Mouse (Mus musculus) myocyte (in vitro differentiated cells): ENCODE data around the gene Optc. TPM values are rescaled to one million over a fixed set of nuclear protein-coding genes. Genes with fewer than 3 reads are reported as not detected.
A peak's percentile ranks its signal among the peaks of the same experiment; 100 is the strongest.

Experiments
- H3K27me3 ChIP-seq: one replicate; pipeline ENCODE4 v1.6.1; 2011; ENCODE audit not compliant: control insufficient read depth, insufficient read depth, insufficient read length
- H3K36me3 ChIP-seq: one replicate; pipeline ENCODE4 v1.6.1; 2011; ENCODE audit not compliant: control insufficient read depth, insufficient read depth
- H3K4me2 ChIP-seq: one replicate; pipeline ENCODE4 v1.6.1; 2011; ENCODE audit warnings: low read depth, control low read depth
- H3K4me3 ChIP-seq: one replicate; pipeline ENCODE4 v1.5.1; 2011; ENCODE audit warnings: mild to moderate bottlenecking, control low read depth, moderate library complexity
- H3K79me2 ChIP-seq: one replicate; pipeline ENCODE4 v1.6.1; 2011; ENCODE audit not compliant: control insufficient read depth, insufficient read depth
- H3ac ChIP-seq: one replicate; pipeline ENCODE4 v1.6.1; 2011; ENCODE audit not compliant: control insufficient read depth, insufficient read length
- CEBPB ChIP-seq: IDR thresholded peaks from 2 replicates; pipeline ENCODE4 v1.6.1; 2011; ENCODE audit warnings: mild to moderate bottlenecking, moderate library complexity; ENCODE audit not compliant: poor library complexity, insufficient read depth, severe bottlenecking
- E2F4 ChIP-seq: IDR thresholded peaks from one replicate; pipeline ENCODE4 v1.6.1; 2011; ENCODE audit warnings: mild to moderate bottlenecking, control low read depth, moderate library complexity; ENCODE audit not compliant: insufficient read depth
- MAX ChIP-seq: IDR thresholded peaks from one replicate; pipeline ENCODE4 v1.6.1; 2011; ENCODE audit warnings: low read depth, mild to moderate bottlenecking, control low read depth
- MYOD1 ChIP-seq, 3 experiments: IDR thresholded peaks; one replicate each; pipeline ENCODE4 v1.6.1; 2011; ENCODE audit warnings: control low read depth in 2 of 3, low read depth in 2 of 3, mild to moderate bottlenecking in 2 of 3, moderate library complexity in 1 of 3; ENCODE audit not compliant: insufficient read length in 2 of 3, control insufficient read depth in 1 of 3
- MYOG ChIP-seq, 3 experiments: IDR thresholded peaks; one replicate each; pipeline ENCODE4 v1.6.1; 2011; ENCODE audit warnings: control low read depth in 2 of 3, low read depth in 2 of 3, mild to moderate bottlenecking in 2 of 3; ENCODE audit not compliant: insufficient read length in 2 of 3, control insufficient read depth in 1 of 3, insufficient read depth in 1 of 3
- POLR2A ChIP-seq: IDR thresholded peaks from one replicate; pipeline ENCODE4 v1.6.1; 2011; ENCODE audit warnings: low read depth, mild to moderate bottlenecking, control low read depth, moderate library complexity; ENCODE audit not compliant: insufficient read length
- POLR2AphosphoS2 ChIP-seq: IDR thresholded peaks from one replicate; pipeline ENCODE4 v1.6.1; 2011; ENCODE audit warnings: low read depth, control low read depth; ENCODE audit not compliant: insufficient read length
- REST ChIP-seq: IDR thresholded peaks from one replicate; pipeline ENCODE4 v1.6.1; 2011; ENCODE audit warnings: mild to moderate bottlenecking, control low read depth, moderate library complexity; ENCODE audit not compliant: insufficient read depth, insufficient read length
- SRF ChIP-seq: IDR thresholded peaks from one replicate; pipeline ENCODE4 v1.6.1; 2011; ENCODE audit warnings: low read depth; ENCODE audit not compliant: control insufficient read depth, insufficient read length
- TCF12 ChIP-seq: IDR thresholded peaks from one replicate; pipeline ENCODE4 v1.6.1; 2011; ENCODE audit warnings: mild to moderate bottlenecking, control low read depth; ENCODE audit not compliant: poor library complexity, insufficient read depth, severe bottlenecking
- TCF3 ChIP-seq: IDR thresholded peaks from one replicate; pipeline ENCODE4 v1.6.1; 2011; ENCODE audit warnings: low read depth, control low read depth; ENCODE audit not compliant: insufficient read length
- USF1 ChIP-seq: IDR thresholded peaks from one replicate; pipeline ENCODE4 v1.6.1; 2011; ENCODE audit warnings: low read depth, mild to moderate bottlenecking, control low read depth, moderate library complexity
- polyA plus RNA-seq: library from polyadenylated mRNA; unstranded; fragments of >200 nt; fragmentation: generic; extraction: Trizol; gene quantifications from one replicate; pipeline ENCODE4 v1.2.1, GENCODE M21; 2012; ENCODE audit warnings: missing spikeins

Gene Optc
- 0.49 TPM for polyA plus RNA-seq

DNA sequence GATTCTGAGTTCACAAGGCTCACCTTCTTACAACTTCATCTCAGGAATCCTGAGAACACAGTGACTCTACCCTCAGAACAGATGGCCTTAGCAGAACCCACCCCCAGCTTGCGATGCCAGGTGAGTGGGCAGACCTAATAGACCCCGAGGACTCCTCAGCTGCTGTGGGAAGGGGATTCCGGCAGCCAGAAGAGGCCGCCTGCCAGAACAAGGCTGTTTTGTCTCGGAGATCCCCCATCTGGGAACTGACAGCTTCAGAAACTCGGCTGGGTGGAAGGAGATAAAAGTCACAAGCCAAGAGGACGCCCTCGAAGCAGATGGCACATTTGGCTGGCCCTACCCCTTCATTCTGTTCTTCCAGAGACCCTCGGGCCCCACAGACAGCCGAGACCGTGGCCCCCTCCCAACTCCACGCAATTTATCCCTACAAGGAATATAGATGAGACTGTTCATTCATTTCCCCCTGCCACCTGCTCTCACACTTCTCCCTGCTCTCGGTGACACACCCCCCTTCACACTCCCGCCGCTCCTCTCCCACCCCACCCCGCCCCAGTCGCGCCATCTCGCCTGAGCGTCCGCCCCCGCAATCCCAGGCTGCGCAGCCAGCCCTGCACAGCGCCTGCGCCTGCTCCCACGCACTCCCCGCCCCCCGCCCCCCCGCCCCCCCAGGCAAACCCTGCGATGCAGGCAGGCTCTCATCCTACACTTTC, at the start of gene Optc:
TSS of gene Optc (minus strand) at position 51 of the 710 bp plus-strand sequence.
- H3K36me3 ChIP-seq = no peaks in the 10 kb centered on the region
- peak within 1 kb of the TSS; percentile 73 for H3K4me2 ChIP-seq
- H3K79me2 ChIP-seq = no peaks in the 10 kb centered on the region
- no peak within 1 kb of the TSS for H3ac ChIP-seq
- TF ChIP-seq MYOD1 (IDR thresholded peaks at IDR 0.05; ENCODE audit: control insufficient read depth in 1 of 3, insufficient read length in 2 of 3, low read depth in 2 of 3) (peak in 2 of 3 experiments; percentile 0 to 57), MAX (no peak)
- H3K4me3 ChIP-seq = peak within 1 kb of the TSS; percentile 14
- H3K27me3 ChIP-seq = no peaks in the 10 kb centered on the region

DNA sequence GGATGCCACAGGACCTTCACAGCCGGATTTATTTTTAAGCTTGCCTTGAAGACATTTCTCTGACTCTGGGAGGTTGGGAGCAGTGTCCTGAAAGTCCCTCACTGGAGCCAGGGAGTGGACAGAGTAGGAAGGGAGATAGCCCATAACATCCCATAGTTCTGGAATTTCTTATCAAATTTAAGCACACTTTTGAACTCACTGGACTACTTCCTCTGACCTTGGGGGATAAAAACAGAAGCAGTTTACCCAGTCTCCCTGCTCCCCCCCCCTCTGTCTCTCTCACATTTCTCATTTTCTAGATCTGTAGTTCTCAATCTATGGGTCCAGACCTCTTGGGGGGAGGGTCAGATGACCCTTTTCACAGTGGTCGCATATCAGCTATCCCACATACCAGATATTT, 46.2 kb upstream of the Optc start:
- TF ChIP-seq TCF3 = no peak
- TF ChIP-seq SRF = no peak
- TF ChIP-seq USF1 = no peak
- no peak for TF ChIP-seq REST
- TF ChIP-seq CEBPB = no peak
- TF ChIP-seq E2F4 = no peak
- TF ChIP-seq MYOG (IDR thresholded peaks at IDR 0.05; ENCODE audit: control insufficient read depth in 1 of 3, insufficient read depth in 1 of 3, insufficient read length in 2 of 3, low read depth in 2 of 3) = no peak
- no peak for TF ChIP-seq POLR2AphosphoS2
- no peak for TF ChIP-seq MYOD1 (IDR thresholded peaks at IDR 0.05; ENCODE audit: control insufficient read depth in 1 of 3, insufficient read length in 2 of 3, low read depth in 2 of 3)
- no peaks in the 10 kb centered on the region for H3K36me3 ChIP-seq
- H3K27me3 ChIP-seq = no peaks in the 10 kb centered on the region
- no peak overlapping the region for H3K4me2 ChIP-seq
- H3K79me2 ChIP-seq = no peaks in the 10 kb centered on the region
- H3ac ChIP-seq = no peak overlapping the region
- no peak overlapping the region for H3K4me3 ChIP-seq

DNA sequence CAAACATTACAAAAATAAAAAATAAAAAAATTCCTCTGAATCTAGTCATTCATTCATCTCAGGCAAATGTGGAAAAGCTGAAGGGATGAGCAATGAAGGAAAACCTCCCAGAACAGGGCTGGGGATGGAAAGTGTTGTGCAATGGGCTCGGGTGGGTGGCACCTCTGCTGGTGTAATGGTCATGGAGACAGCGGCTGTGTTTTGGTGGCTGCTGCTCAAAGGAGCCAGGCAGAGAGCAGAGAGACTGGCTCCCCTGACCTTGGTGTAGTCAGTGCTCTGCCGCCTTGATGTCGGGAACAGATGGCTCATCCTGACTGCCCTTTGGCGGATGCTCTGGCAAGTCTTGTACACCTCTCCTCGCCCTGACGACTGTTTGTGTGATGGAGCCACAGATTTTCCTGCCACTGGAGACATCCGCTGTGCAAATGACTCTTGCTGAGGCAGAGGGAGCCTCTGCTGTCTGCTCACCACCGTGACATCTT, 45.5 kb upstream of the Optc start:
- Histone ChIP-seq H3K36me3 (no peaks in the 10 kb centered on the region), H3K4me3 (no peak overlapping the region), H3K79me2 (no peaks in the 10 kb centered on the region), H3K4me2 (peak overlapping the region; percentile 26), H3K27me3 (no peaks in the 10 kb centered on the region), H3ac (no peak overlapping the region)
- no peak for TF ChIP-seq USF1
- TF ChIP-seq MYOD1 (IDR thresholded peaks at IDR 0.05; ENCODE audit: control insufficient read depth in 1 of 3, insufficient read length in 2 of 3, low read depth in 2 of 3) = peak in 1 of 3 experiments; percentile 3
- TF ChIP-seq CEBPB = peak; percentile 93

DNA sequence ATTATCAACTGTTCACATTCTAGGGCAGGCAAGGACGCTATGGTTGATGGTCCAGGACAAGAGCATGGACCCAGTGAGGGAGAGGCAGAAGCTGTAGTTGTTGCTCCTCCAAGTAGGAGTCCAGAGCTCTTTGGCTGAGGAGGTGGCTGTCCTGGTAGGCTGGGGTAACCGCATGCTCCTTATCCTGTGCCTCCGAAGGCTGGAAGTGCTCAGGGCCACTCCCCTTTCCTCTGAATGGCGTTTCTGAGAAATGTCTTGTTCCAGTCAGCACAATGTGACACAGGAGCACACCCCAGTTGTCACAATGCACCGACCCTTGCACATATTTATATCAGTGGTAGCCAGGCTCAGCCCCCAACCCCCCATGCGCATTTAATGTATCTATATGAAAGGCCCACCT, 43.8 kb upstream of the Optc start:
- Histone ChIP-seq H3K27me3 (no peaks in the 10 kb centered on the region), H3ac (no peak overlapping the region), H3K36me3 (no peaks in the 10 kb centered on the region), H3K4me3 (no peak overlapping the region), H3K79me2 (no peaks in the 10 kb centered on the region), H3K4me2 (no peak overlapping the region)
- no peak for TF ChIP-seq SRF
- no peak for TF ChIP-seq POLR2A
- no peak for TF ChIP-seq TCF3
- TF ChIP-seq POLR2AphosphoS2 = no peak
- TF ChIP-seq MYOG (IDR thresholded peaks at IDR 0.05; ENCODE audit: control insufficient read depth in 1 of 3, insufficient read depth in 1 of 3, insufficient read length in 2 of 3, low read depth in 2 of 3) = no peak
- no peak for TF ChIP-seq CEBPB
- TF ChIP-seq MAX = no peak
- TF ChIP-seq REST = no peak
- TF ChIP-seq MYOD1 (IDR thresholded peaks at IDR 0.05; ENCODE audit: control insufficient read depth in 1 of 3, insufficient read length in 2 of 3, low read depth in 2 of 3) = no peak
- TF ChIP-seq USF1 = no peak

DNA sequence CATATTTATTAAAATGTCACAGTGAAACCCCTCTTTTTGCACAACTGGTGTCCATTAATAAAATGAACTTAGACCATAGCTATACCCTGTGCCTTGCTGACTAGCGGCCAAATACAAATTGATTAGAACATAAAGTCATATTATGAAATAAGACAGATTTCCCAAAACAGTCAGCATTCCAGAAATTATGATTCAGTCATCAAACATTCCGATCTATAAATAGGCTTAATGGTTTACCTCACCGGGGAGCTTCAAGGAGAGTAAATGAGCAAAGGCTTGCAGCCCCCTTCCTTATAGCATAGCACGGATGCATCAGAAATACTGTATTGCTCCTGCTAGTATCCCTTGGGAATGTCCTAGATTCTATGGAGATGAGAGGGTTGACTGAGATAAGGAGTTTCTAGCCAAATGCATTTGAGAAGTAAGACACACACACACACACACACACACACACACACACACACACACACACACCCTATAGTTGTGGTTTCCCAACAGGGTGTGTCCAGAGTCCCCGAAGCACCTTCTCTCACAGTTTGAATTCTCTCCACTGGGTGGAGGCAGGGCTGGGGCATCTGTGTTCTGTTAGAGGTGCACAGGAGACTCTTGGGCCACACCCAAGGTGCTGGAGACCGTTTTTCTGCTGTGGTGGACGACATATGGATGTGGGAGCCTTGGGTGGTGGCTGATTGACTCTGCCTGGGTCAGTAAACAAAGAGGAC, 42.4 kb upstream of the Optc start:
- Histone ChIP-seq H3ac (no peak overlapping the region), H3K36me3 (no peaks in the 10 kb centered on the region), H3K4me3 (no peak overlapping the region), H3K79me2 (no peaks in the 10 kb centered on the region), H3K4me2 (peak overlapping the region; percentile 27), H3K27me3 (no peaks in the 10 kb centered on the region)
- no peak for TF ChIP-seq SRF
- no peak for TF ChIP-seq MYOD1 (IDR thresholded peaks at IDR 0.05; ENCODE audit: control insufficient read depth in 1 of 3, insufficient read length in 2 of 3, low read depth in 2 of 3)
- no peak for TF ChIP-seq TCF3
- no peak for TF ChIP-seq USF1
- no peak for TF ChIP-seq TCF12
- no peak for TF ChIP-seq CEBPB
- TF ChIP-seq POLR2A = no peak
- TF ChIP-seq MYOG (IDR thresholded peaks at IDR 0.05; ENCODE audit: control insufficient read depth in 1 of 3, insufficient read depth in 1 of 3, insufficient read length in 2 of 3, low read depth in 2 of 3) = no peak
- TF ChIP-seq REST = no peak
- no peak for TF ChIP-seq MAX
- TF ChIP-seq POLR2AphosphoS2 = no peak
- no peak for TF ChIP-seq E2F4
